Mouse (Mus musculus): Measurements from ENCODE around the gene Ap1ar. TPM values are rescaled to one million over a fixed set of nuclear protein-coding genes. Genes with fewer than 3 reads are reported as not detected.
A peak's percentile ranks its signal among the peaks of the same experiment; 100 is the strongest.
"Not testable (repeated sequence)": the region's sequence is repeated elsewhere in the genome, so short reads cannot be mapped to it uniquely, and the experiment has no call there.

Ap1ar gene
- polyA plus RNA-seq, 1 experiment = 65.5 TPM

DNA sequence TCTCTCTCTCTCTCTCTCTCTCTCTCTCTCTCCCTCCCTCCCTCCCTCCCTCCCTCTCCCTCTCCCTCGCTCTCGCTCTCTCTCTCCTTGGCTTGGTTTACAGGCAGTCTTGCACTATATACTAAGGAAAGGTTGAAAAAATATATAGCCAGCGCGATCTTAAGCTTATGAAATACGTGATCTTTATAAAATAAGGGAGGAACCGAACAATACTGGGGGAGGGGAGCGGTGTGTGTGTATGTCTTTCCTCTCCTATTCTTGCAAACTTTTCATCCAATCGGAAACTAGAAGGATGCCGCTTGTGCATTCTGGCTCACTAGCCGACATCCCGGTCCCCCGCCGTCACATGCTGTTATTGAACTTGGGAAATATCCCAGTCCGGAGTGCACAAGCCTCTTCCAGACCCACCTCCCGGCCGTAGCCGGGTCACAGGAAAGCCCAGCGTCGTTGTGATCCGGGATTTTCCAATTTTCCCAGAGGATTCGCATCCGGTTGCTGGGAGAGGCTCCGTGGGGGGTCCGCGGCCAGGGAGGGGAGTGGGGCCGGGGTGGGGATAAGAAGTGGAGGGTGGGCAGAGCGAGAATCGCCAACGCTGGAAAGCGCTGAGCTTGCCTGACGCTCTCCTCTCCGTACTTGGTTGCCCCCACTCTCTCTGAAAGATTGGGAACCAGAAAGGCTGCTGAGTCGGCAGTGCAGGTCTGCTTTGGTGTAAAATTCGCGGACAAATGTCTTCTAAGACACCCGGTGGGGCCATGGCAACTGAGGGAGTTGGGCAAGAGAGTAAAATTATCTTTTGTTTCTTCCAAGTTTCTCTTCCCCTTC, 46.9 kb downstream of the Ap1ar start:
- H3K4me1 ChIP-seq (ENCODE audit: control insufficient read depth, insufficient read depth, low read length) = no peaks in the 10 kb centered on the region
- peak overlapping the region; percentile 57 for H3K4me3 ChIP-seq (ENCODE audit: insufficient read depth, low read length)
- H3K27ac ChIP-seq (ENCODE audit: insufficient read depth, low read length) = no peak overlapping the region
- no peak for TF ChIP-seq CTCF (IDR thresholded peaks at IDR 0.05; ENCODE audit: extremely low read depth, insufficient read depth, low read length)
- no peak for TF ChIP-seq POLR2A (IDR thresholded peaks at IDR 0.05; ENCODE audit: extremely low read depth, insufficient read depth, low read length)

DNA sequence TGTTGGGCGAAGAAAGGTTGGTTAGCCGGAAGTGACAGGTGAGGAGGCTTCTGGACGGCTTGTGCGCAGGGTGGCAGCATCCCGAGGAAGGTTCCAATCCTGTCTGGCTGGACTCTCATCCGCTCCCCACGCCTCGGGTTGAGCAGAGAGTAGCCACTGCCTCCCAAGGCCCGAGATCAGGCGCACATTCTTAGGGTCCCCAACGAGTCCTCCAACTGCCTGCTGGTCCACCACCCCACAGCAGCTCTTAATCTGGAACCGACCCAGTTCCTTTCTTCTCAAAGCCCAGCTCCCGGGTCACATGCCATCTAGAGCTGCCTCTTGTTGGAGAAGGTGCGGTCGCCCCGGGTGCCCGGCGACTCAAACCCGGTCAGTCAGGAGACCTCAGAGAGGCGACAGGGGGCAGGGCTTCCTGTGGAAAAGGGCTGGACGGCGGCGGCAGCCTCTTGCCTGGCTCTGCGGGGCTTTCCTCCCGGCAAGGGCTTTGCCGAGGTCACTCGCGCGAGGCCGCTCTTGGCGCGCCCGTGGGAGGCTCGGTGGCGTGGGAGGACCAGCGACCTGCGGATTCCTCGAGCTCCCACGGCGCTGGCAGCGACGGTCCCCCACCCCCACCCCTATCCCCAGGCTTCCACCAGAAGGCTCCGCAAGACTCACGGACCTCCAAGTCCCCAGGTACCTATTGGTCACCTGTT, 47.7 kb downstream of the Ap1ar start, which contains the start of gene Tifa:
Gene Tifa (plus strand): TSS at position 306 of the 692 bp plus-strand sequence.
- TF ChIP-seq POLR2A (IDR thresholded peaks at IDR 0.05; ENCODE audit: extremely low read depth, insufficient read depth, low read length) (0 out of 2 replicates have a peak, but pooled peaks have one; percentile 23), CTCF (IDR thresholded peaks at IDR 0.05; ENCODE audit: extremely low read depth, insufficient read depth, low read length) (no peak)
- no peaks in the 10 kb centered on the region for H3K4me1 ChIP-seq (ENCODE audit: control insufficient read depth, insufficient read depth, low read length)
- H3K4me3 ChIP-seq (ENCODE audit: insufficient read depth, low read length) = peak within 1 kb of the TSS; percentile 57
- H3K27ac ChIP-seq (ENCODE audit: insufficient read depth, low read length) = no peak within 1 kb of the TSS

DNA sequence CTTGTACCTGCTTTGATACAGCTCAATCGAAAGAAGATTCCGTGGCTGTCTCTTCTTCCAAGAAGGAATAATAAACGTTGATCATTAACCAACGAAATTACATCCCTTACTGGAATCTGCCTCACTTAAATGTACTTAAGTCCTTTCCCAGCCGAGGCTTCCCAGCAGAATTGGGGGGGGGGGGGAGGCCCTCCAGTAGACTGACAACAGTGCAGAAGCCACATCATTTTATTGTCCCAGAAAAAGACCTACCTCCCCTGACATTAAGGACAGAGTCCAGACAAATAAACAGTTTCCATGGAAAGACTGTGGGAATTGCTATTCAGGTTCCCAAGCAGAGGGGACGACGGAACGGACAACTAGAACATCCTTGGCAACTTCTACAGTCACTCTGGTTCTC, 48.4 kb downstream of the Ap1ar start:
- Histone ChIP-seq H3K4me1 (ENCODE audit: control insufficient read depth, insufficient read depth, low read length) (no peaks in the 10 kb centered on the region), H3K27ac (ENCODE audit: insufficient read depth, low read length) (no peak overlapping the region), H3K4me3 (ENCODE audit: insufficient read depth, low read length) (peak overlapping the region; percentile 57; the same call in 1 of the 2 replicates)
- TF ChIP-seq CTCF (IDR thresholded peaks at IDR 0.05; ENCODE audit: extremely low read depth, insufficient read depth, low read length) (no peak), POLR2A (IDR thresholded peaks at IDR 0.05; ENCODE audit: extremely low read depth, insufficient read depth, low read length) (no peak)

DNA sequence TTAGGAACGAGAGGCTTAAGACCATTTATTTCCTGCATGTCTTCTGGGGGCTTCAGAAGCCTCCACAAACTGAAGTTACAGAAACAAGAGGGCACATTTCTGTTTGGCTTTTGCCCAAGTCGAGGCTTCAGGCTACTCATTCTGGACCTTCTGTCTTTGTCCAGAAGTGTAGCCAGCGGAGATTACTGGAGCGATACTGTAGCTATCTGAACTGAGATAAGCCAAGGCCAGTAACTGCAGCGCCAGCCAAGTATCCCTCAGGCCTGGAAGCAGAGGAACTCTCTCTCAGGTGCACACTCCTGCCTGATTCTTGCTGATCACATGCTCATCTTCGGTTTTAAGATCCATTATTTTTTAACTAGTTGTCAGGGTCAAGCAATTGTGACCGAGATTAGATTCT, 49.3 kb downstream of the Ap1ar start:
- TF ChIP-seq CTCF (IDR thresholded peaks at IDR 0.05; ENCODE audit: extremely low read depth, insufficient read depth, low read length) (no peak), POLR2A (IDR thresholded peaks at IDR 0.05; ENCODE audit: extremely low read depth, insufficient read depth, low read length) (no peak)
- no peaks in the 10 kb centered on the region for H3K4me1 ChIP-seq (ENCODE audit: control insufficient read depth, insufficient read depth, low read length)
- no peak overlapping the region for H3K4me3 ChIP-seq (ENCODE audit: insufficient read depth, low read length)
- H3K27ac ChIP-seq (ENCODE audit: insufficient read depth, low read length) = no peak overlapping the region

DNA sequence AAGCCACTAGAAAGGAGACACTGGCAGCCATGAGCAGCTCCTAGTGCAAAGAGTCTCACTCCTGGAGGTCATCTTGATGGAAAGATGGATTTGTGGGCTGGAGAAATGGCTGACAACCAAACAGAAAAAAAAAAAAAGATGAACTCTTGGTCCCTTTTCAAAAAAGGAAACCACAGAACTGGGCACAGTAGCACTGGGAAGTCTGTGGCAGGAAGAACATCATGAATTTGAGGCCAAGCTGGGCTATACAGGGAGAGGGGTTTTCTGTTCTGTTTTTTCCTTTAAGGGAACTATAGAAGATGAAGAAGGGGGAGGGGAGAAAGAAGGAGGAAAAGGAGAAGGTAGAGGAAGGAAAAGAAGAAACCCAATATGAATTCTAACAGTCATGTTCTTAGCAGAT, 50.3 kb downstream of the Ap1ar start:
- no peak overlapping the region for H3K4me3 ChIP-seq (ENCODE audit: insufficient read depth, low read length)
- TF ChIP-seq POLR2A (IDR thresholded peaks at IDR 0.05; ENCODE audit: extremely low read depth, insufficient read depth, low read length) (no peak), CTCF (IDR thresholded peaks at IDR 0.05; ENCODE audit: extremely low read depth, insufficient read depth, low read length) (no peak)
- H3K27ac ChIP-seq (ENCODE audit: insufficient read depth, low read length) = no peak overlapping the region
- no peaks in the 10 kb centered on the region for H3K4me1 ChIP-seq (ENCODE audit: control insufficient read depth, insufficient read depth, low read length)

DNA sequence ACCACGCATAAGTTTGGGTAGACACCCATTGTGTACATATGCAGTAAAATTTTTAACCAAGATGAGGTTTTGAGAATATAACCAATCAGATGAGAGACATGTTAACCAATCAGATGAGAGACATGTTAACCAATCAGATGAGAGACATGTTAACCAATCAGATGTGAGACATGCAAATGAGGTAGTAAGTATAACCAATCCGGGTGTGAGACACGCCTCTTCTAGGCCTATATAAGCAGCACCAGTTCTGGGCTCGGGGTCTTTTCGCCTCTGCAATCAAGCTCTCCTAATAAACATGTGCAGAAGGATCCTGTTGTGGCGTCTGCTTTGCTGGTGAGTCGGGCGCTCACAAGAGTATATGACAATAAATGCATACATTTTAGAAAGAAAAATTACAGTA, 53.6 kb downstream of the Ap1ar start:
- not testable (repeated sequence) for H3K27ac ChIP-seq (ENCODE audit: insufficient read depth, low read length); H3K4me3 ChIP-seq (ENCODE audit: insufficient read depth, low read length); H3K4me1 ChIP-seq (ENCODE audit: control insufficient read depth, insufficient read depth, low read length)

DNA sequence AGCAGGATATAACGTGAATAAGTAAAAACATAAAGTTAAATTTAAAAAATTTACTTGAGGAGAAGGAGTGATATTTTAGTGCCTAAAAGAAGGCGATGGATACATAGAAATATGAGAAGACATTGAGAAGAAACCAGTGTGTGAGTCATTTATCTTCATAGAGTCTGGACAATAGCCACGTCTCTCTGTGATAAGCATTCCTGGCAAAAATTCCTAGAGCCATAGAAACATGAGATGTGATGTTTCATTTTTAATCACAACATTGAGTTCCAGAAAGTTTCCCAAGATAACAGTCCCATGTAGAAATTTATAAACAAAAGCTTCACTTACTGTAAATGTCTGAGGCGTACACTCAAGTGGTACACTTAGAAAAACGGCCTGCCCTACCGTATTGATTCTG, 54.4 kb downstream of the Ap1ar start:
- TF ChIP-seq CTCF (IDR thresholded peaks at IDR 0.05; ENCODE audit: extremely low read depth, insufficient read depth, low read length) = no peak
- TF ChIP-seq POLR2A (IDR thresholded peaks at IDR 0.05; ENCODE audit: extremely low read depth, insufficient read depth, low read length) = no peak
- Histone ChIP-seq H3K27ac (ENCODE audit: insufficient read depth, low read length) (no peak overlapping the region), H3K4me1 (ENCODE audit: control insufficient read depth, insufficient read depth, low read length) (no peaks in the 10 kb centered on the region), H3K4me3 (ENCODE audit: insufficient read depth, low read length) (no peak overlapping the region)

DNA sequence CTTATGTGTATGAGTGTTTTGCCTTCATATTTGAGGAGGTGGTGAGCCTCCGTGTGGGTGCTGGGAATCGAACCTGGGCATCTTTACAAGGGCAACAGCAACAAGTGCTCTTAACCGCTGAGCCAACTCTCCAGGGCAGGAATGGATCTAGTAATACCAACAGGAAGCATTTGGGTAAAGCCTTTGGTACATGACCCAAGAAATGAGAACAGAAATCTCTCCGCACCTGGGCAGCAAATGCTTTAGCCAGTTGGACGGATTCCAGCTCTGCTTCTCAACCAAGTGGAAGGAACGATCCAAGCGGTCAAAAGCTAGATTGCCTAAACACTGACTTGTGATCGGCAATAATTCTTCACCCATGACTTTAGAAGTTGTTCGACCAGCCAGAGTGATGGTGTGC, 56.4 kb downstream of the Ap1ar start:
- no peak overlapping the region for H3K4me3 ChIP-seq (ENCODE audit: insufficient read depth, low read length)
- no peak for TF ChIP-seq CTCF (IDR thresholded peaks at IDR 0.05; ENCODE audit: extremely low read depth, insufficient read depth, low read length)
- no peak for TF ChIP-seq POLR2A (IDR thresholded peaks at IDR 0.05; ENCODE audit: extremely low read depth, insufficient read depth, low read length)
- H3K4me1 ChIP-seq (ENCODE audit: control insufficient read depth, insufficient read depth, low read length) = no peaks in the 10 kb centered on the region
- no peak overlapping the region for H3K27ac ChIP-seq (ENCODE audit: insufficient read depth, low read length)

DNA sequence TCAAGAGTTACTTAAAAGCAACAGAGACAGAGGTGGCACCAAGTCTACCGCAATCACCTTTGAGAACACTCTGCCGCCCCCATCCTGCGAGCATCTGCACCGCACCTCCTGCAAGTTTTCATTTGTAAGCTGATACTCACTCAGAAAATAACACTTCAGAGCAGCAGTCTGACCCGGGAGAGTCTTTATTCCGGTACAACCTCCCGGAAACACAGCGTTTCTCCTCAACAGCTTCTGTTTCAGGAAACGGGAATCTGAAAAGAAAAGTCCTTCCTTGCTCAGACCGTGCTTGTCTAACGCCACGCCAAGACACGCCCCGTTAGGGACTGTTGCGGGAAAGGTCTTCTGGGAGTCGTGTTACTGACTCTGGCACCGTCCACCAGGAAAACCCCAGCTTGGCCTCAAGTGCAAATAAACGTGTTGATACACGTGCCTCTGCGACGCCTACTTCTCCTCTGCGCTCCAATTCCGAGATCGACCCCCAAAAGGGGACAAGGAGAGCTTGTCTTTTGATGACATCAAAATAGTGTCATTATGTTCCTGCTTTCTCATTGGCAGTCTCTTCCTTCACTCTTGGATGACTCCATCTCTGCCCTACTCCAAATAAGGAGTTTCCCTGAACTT, 57.2 kb downstream of the Ap1ar start, which contains the start of gene Alpk1:
Gene Alpk1 (minus strand): TSS at position 507 of the 624 bp plus-strand sequence.
- Histone ChIP-seq H3K27ac (ENCODE audit: insufficient read depth, low read length) (no peak within 1 kb of the TSS), H3K4me3 (ENCODE audit: insufficient read depth, low read length) (peak within 1 kb of the TSS; percentile 64), H3K4me1 (ENCODE audit: control insufficient read depth, insufficient read depth, low read length) (no peaks in the 10 kb centered on the region)
- TF ChIP-seq CTCF (IDR thresholded peaks at IDR 0.05; ENCODE audit: extremely low read depth, insufficient read depth, low read length) (peak; percentile 20; the same call in 1 of the 2 replicates), POLR2A (IDR thresholded peaks at IDR 0.05; ENCODE audit: extremely low read depth, insufficient read depth, low read length) (no peak)

Measured in cortical plate, adult 2 months (tissue).